Mouse (Mus musculus): Measurements from ENCODE around the gene Zfp764. TPM values are rescaled to one million over a fixed set of nuclear protein-coding genes. Genes with fewer than 3 reads are reported as not detected.
"Not testable (repeated sequence)": the region's sequence is repeated elsewhere in the genome, so short reads cannot be mapped to it uniquely, and the experiment has no call there.

The Zfp764 gene
- polyA plus RNA-seq, 1 experiment from 2014 or later = 10.6 TPM

DNA sequence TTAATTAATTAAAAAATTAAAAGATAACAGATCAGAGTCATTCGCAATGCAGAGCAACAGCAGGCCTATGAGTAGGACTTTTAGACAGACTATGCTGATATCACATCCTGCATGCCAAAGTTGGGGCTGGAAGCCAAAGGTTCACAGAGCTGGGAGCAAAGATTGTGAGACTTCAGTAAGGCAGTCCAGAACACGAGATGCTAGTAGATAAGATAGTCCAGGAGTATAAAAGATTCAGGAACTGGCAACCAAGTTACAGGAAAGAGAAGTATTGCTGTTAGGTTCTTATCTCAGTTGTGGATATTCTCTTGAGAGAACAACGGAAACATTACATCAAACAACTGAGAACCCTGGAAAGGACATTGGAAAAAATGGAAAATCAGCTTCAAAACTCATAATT is 19.7 kb upstream of the Zfp764 start:
- no peak overlapping the region for H3K27ac ChIP-seq (ENCODE audit: low read depth)
- H3K4me3 ChIP-seq (ENCODE audit: low read depth, low read length) = no peak overlapping the region
- no peak overlapping the region for H3K4me2 ChIP-seq (ENCODE audit: low read length)
- no peaks in the 10 kb centered on the region for H3K9me3 ChIP-seq (ENCODE audit: control insufficient read depth, low read length)
- no peaks in the 10 kb centered on the region; the same call in 1 of the 2 replicates for H3K4me1 ChIP-seq (replicated peaks; ENCODE audit: control insufficient read depth, insufficient read depth, low read length)
- H3K9ac ChIP-seq (ENCODE audit: low read length) = no peak overlapping the region
- WGBS = 73% methylated on average over 3 of the region's 3 CpGs
- no peak for ATAC-seq (replicated peaks; ENCODE audit: low FRiP score, low TSS enrichment, low read depth)
- no peak for DNase-seq (ENCODE audit: low spot score)
- H3K36me3 ChIP-seq (ENCODE audit: control insufficient read depth, insufficient read depth, low read length) = no peaks in the 10 kb centered on the region
- peaks cover 9% of the 10 kb centered on the region; the same call in 1 of the 2 replicates for H3K27me3 ChIP-seq (replicated peaks; ENCODE audit: control insufficient read depth, insufficient read depth, low read length)

DNA sequence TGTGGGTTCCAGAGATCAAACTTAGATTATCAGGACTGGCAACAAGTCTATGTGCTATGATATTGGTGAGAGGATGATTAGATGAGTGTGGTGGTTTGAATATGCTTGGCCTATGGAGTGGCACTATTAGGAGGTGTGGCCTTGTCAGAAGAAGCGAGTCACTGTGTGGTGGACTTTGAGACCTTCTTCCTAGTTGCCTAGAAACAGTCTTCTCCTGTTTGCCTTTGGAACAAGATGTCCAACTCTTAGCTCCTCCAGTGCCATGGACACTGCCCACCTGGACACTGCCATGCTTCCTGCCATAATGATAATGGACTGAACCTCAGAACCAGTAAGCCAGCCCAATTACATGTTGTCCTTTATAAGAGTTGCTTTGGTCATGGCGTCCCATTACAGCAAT is 19.3 kb upstream of the Zfp764 start:
- Histone ChIP-seq H3K36me3 (ENCODE audit: control insufficient read depth, insufficient read depth, low read length) (no peaks in the 10 kb centered on the region), H3K4me1 (replicated peaks; ENCODE audit: control insufficient read depth, insufficient read depth, low read length) (peaks cover 4% of the 10 kb centered on the region; the same call in 1 of the 2 replicates), H3K4me3 (ENCODE audit: low read depth, low read length) (no peak overlapping the region), H3K4me2 (ENCODE audit: low read length) (no peak overlapping the region), H3K27ac (ENCODE audit: low read depth) (no peak overlapping the region), H3K9me3 (ENCODE audit: control insufficient read depth, low read length) (no peaks in the 10 kb centered on the region), H3K9ac (ENCODE audit: low read length) (no peak overlapping the region), H3K27me3 (replicated peaks; ENCODE audit: control insufficient read depth, insufficient read depth, low read length) (peaks cover 9% of the 10 kb centered on the region; the same call in 1 of the 2 replicates)
- WGBS = 71% methylated on average over 2 of the region's 2 CpGs
- ATAC-seq (replicated peaks; ENCODE audit: low FRiP score, low TSS enrichment, low read depth) (no peak), DNase-seq (ENCODE audit: low spot score) (no peak)

DNA sequence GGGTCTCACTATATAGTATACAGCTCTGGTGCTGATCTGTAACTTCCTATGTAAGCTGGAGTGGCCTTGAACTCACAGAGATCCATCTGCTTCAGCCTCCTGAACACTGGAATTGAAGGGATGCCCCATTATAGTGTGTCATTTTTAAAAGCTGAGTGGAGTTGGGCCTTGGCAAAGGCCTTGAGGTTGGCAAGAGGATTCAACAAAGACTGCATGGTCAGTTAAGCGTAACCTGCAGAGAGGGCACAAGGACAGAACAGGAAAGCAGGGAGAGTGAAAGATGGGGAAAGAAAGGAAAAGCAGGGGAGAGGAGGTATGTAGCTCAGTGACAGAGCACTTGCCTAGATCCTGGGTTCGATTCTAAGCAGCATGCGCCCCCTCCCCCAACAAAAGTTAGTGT is 18.7 kb upstream of the Zfp764 start:
- 83% methylated on average over 3 of the region's 3 CpGs for WGBS
- H3K4me1 ChIP-seq (replicated peaks; ENCODE audit: control insufficient read depth, insufficient read depth, low read length) = peaks cover 4% of the 10 kb centered on the region; the same call in 1 of the 2 replicates

DNA sequence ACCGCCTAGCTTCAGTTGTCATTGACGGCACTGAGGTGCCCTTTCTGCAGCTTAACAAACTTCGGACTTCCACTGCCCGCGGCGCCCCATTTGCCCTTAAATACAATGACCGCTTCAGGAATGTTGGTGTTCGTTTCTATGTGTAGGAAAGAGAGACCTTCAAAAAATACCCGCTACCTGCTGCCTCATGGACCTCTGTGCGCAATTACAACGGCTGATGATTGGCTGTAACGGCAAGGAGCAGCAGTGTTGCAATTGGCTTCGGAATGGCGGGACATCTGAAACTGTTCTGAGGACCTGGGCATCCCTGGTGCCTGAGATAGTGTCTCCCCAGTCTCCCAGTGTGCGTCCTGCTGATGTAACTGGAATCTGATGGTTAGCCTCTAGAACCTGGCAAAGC is 15.6 kb upstream of the Zfp764 start:
- Histone ChIP-seq H3K9ac (ENCODE audit: low read length) (no peak overlapping the region), H3K4me3 (ENCODE audit: low read depth, low read length) (peak overlapping the region; percentile 74), H3K4me2 (ENCODE audit: low read length) (peak overlapping the region; percentile 93), H3K4me1 (replicated peaks; ENCODE audit: control insufficient read depth, insufficient read depth, low read length) (peaks cover 4% of the 10 kb centered on the region; the same call in 1 of the 2 replicates), H3K9me3 (ENCODE audit: control insufficient read depth, low read length) (no peaks in the 10 kb centered on the region), H3K36me3 (ENCODE audit: control insufficient read depth, insufficient read depth, low read length) (peaks cover 13% of the 10 kb centered on the region; the same call in 1 of the 2 replicates), H3K27me3 (replicated peaks; ENCODE audit: control insufficient read depth, insufficient read depth, low read length) (peaks cover 9% of the 10 kb centered on the region; the same call in 1 of the 2 replicates), H3K27ac (ENCODE audit: low read depth) (no peak overlapping the region)
- DNase-seq (ENCODE audit: low spot score) (peak; percentile 55), ATAC-seq (replicated peaks; ENCODE audit: low FRiP score, low TSS enrichment, low read depth) (peak; percentile 41; the same call in 1 of the 2 replicates)
- 3% methylated on average over 15 of the region's 15 CpGs for WGBS

More for the DNA sequence above, 18.7 kb upstream of the Zfp764 start:
- ATAC-seq (replicated peaks; ENCODE audit: low FRiP score, low TSS enrichment, low read depth) (no peak), DNase-seq (ENCODE audit: low spot score) (no peak)
- Histone ChIP-seq H3K4me3 (ENCODE audit: low read depth, low read length) (no peak overlapping the region), H3K27me3 (replicated peaks; ENCODE audit: control insufficient read depth, insufficient read depth, low read length) (peaks cover 9% of the 10 kb centered on the region; the same call in 1 of the 2 replicates), H3K36me3 (ENCODE audit: control insufficient read depth, insufficient read depth, low read length) (no peaks in the 10 kb centered on the region), H3K9me3 (ENCODE audit: control insufficient read depth, low read length) (no peaks in the 10 kb centered on the region), H3K27ac (ENCODE audit: low read depth) (no peak overlapping the region), H3K4me2 (ENCODE audit: low read length) (no peak overlapping the region), H3K9ac (ENCODE audit: low read length) (no peak overlapping the region)

DNA sequence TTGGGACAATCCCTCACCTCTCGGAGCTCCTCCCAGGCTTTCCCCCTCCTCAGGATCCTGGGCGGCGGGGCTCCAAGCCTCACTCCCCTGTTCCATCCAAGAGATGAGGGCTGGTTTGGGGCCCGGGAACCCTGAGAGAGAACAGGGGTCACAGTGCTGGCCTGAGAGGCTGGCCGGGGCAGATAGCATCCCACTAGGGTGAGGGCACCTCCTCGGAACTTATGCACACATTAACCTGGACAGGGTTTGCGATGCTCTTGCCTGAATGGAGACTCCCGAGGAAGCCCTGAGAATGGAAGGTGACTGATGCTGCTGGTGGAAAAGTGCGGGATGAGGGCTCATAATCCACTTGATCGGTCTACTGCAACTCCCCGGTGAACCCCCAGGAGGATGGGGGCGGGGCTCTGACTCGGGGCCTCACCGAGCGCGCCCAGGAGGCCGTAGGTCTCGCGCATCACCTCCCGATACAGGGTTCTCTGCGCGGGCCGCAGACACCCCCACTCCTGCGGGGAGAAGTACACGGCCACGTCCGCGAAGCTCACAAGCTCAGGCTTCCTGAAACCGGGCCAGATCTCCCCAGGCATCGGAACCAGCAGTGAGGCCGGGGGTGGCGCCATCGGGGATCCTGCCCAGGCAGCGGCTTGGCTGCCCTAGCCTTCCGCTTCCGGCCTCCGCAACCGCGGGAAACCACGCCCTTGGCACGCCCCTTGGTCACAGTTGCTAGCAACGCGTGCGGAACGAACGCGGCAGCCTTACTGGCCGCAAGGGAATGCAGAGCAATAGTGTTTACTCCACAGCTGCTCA is 15.0 kb upstream of the Zfp764 start, which contains the start of gene Zfp688:
Gene Zfp688 (minus strand): TSS at position 681 of the 804 bp plus-strand sequence.
- Histone ChIP-seq H3K9ac (ENCODE audit: low read length) (peak within 1 kb of the TSS; percentile 71), H3K4me2 (ENCODE audit: low read length) (peak within 1 kb of the TSS; percentile 93), H3K4me3 (ENCODE audit: low read depth, low read length) (peak within 1 kb of the TSS; percentile 74), H3K27ac (ENCODE audit: low read depth) (no peak within 1 kb of the TSS), H3K27me3 (replicated peaks; ENCODE audit: control insufficient read depth, insufficient read depth, low read length) (peaks cover 9% of the 10 kb centered on the region; the same call in 1 of the 2 replicates), H3K36me3 (ENCODE audit: control insufficient read depth, insufficient read depth, low read length) (peaks cover 13% of the 10 kb centered on the region; the same call in 1 of the 2 replicates), H3K9me3 (ENCODE audit: control insufficient read depth, low read length) (no peaks in the 10 kb centered on the region), H3K4me1 (replicated peaks; ENCODE audit: control insufficient read depth, insufficient read depth, low read length) (peaks cover 4% of the 10 kb centered on the region; the same call in 1 of the 2 replicates)
- ATAC-seq (replicated peaks; ENCODE audit: low FRiP score, low TSS enrichment, low read depth) = peak; percentile 95
- under 1% methylated on average over 46 of the region's 48 CpGs for WGBS
- peak; percentile 98 for DNase-seq (ENCODE audit: low spot score)

DNA sequence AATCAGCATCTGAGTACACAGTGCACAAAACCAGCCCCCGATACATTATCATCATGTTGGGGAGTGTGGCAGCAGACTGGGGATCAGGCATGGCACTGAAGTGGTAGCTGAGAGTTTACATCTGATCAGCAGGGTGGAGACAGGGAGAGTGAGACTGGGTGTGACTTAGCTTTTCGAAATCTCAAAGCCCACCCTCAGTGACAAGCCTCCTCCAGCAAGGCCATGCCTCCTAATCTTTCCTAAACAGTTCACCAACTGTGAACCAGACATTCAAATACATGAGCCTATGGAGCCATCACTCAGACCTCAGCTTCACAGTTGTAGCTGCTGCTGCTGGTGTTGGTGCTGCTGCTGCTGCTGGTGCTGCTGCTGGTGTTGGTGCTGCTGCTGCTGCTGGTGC is 4.8 kb upstream of the Zfp764 start:
- WGBS = 79% methylated on average over 2 of the region's 2 CpGs
- Histone ChIP-seq H3K4me1 (replicated peaks; ENCODE audit: control insufficient read depth, insufficient read depth, low read length) (no peaks in the 10 kb centered on the region; the same call in 1 of the 2 replicates), H3K4me3 (ENCODE audit: low read depth, low read length) (no peak overlapping the region), H3K9me3 (ENCODE audit: control insufficient read depth, low read length) (no peaks in the 10 kb centered on the region), H3K27me3 (replicated peaks; ENCODE audit: control insufficient read depth, insufficient read depth, low read length) (no peaks in the 10 kb centered on the region), H3K4me2 (ENCODE audit: low read length) (no peak overlapping the region), H3K9ac (ENCODE audit: low read length) (no peak overlapping the region), H3K36me3 (ENCODE audit: control insufficient read depth, insufficient read depth, low read length) (no peaks in the 10 kb centered on the region), H3K27ac (ENCODE audit: low read depth) (no peak overlapping the region)
- DNase-seq (ENCODE audit: low spot score) (no peak), ATAC-seq (replicated peaks; ENCODE audit: low FRiP score, low TSS enrichment, low read depth) (no peak)

DNA sequence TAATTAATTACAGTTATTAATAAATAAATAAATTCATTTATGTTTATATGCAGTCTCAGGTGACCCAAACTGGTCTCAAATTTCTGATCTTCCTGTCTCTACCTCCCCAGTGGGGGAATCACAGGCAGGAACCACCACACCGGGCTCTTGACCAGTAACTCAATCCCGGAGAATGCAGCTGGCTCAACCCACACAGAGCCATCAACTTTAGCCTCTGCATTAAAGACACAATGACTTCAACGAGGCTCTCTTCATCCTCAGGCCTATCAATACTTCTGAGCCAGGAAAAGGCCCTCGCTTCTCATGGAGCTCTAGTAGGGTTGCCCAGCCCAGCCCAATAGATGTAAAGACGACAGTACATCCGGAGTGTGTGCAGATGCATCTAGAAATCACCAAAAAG is 2.5 kb downstream of the Zfp764 start:
- not testable (repeated sequence) for DNase-seq (ENCODE audit: low spot score); H3K4me1 ChIP-seq (replicated peaks; ENCODE audit: control insufficient read depth, insufficient read depth, low read length); ATAC-seq (replicated peaks; ENCODE audit: low FRiP score, low TSS enrichment, low read depth); H3K9ac ChIP-seq (ENCODE audit: low read length); H3K27me3 ChIP-seq (replicated peaks; ENCODE audit: control insufficient read depth, insufficient read depth, low read length); H3K4me2 ChIP-seq (ENCODE audit: low read length); H3K4me3 ChIP-seq (ENCODE audit: low read depth, low read length); H3K36me3 ChIP-seq (ENCODE audit: control insufficient read depth, insufficient read depth, low read length); H3K9me3 ChIP-seq (ENCODE audit: control insufficient read depth, low read length); H3K27ac ChIP-seq (ENCODE audit: low read depth)
- 92% methylated on average over 6 of the region's 6 CpGs for WGBS

DNA sequence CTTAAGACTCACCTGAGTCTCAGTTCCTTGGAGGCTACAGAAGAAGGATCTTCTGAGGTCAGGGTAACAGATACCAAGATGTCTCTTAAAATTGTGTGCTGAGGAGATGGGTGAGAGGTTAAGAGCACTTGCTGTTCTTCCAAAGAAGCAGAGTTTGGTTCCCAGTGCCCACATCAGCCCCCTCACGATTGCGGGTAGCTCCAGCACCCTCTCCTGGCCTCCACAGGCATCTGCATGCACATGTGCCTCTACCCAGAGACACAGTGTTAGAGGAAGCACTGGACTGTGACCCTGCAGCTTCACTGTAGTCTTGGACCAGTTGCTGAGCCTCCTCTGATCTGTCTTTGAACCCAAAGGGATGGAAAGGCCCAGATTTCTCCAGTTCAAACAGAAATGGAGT is 3.6 kb downstream of the Zfp764 start:
- no peaks in the 10 kb centered on the region for H3K36me3 ChIP-seq (ENCODE audit: control insufficient read depth, insufficient read depth, low read length)
- DNase-seq (ENCODE audit: low spot score) = no peak
- H3K4me1 ChIP-seq (replicated peaks; ENCODE audit: control insufficient read depth, insufficient read depth, low read length) = no peaks in the 10 kb centered on the region; the same call in 1 of the 2 replicates
- WGBS = 51% methylated on average over 2 of the region's 2 CpGs
- H3K27me3 ChIP-seq (replicated peaks; ENCODE audit: control insufficient read depth, insufficient read depth, low read length) = no peaks in the 10 kb centered on the region
- no peak overlapping the region for H3K9ac ChIP-seq (ENCODE audit: low read length)
- H3K4me3 ChIP-seq (ENCODE audit: low read depth, low read length) = no peak overlapping the region
- no peak overlapping the region for H3K27ac ChIP-seq (ENCODE audit: low read depth)
- no peak overlapping the region for H3K4me2 ChIP-seq (ENCODE audit: low read length)
- ATAC-seq (replicated peaks; ENCODE audit: low FRiP score, low TSS enrichment, low read depth) = no peak
- peaks cover 4% of the 10 kb centered on the region; the same call in 1 of the 2 replicates for H3K9me3 ChIP-seq (ENCODE audit: control insufficient read depth, low read length)

Measured in intestine, embryonic 14.5 days (tissue).